Comparison of ENCODE assay signal across 29 mouse cellular contexts in the genomic region with DNA sequence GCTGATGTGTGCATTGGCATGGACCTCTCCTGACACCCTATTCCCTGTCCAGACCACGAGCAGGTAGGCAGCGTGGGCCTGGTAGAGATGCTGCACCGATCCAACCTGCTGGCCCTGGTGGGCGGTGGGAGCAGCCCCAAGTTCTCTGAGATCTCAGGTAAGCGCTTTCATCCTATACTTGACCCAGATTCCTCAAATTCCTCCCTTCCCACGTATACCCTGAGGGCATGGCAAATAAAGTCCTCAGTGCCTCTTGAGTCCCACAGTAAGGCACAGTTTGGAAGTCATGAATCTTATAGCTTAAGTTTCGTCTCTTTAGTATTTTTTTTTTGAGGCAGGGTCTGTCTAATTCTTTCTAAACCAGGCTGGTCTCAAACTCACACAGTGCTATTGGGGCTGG. TPM values are rescaled to one million over a fixed set of nuclear protein-coding genes. Genes with fewer than 3 reads are reported as not detected.
A peak's percentile ranks its signal among the peaks of the same experiment; 100 is the strongest.
DNase-seq lines count a peak whose midpoint lies in the region; ATAC-seq lines count a peak whose summit lies in the region.
"Had no signal": no experiment of that assay in that cellular context is flagged by ENCODE, and none has a peak within 500 bp of the region (broad histone marks: within the 10 kb centered on the region; RNA-seq: fewer than 3 reads in every experiment).

No protein-coding gene starts in this region.

- H3K4me1 ChIP-seq in lung, embryonic 15.5 days: peaks cover 11% of the 10 kb centered on the region
- peaks cover 47% of the 10 kb centered on the region for H3K4me1 ChIP-seq in megakaryocyte, embryonic 14.5 days
- H3K4me1 ChIP-seq in hindbrain, embryonic 16.5 days (ENCODE audit: control insufficient read depth, insufficient read depth, low read depth, low read length): peaks cover 7% of the 10 kb centered on the region
- peaks cover 12% of the 10 kb centered on the region for H3K4me1 ChIP-seq in midbrain, embryonic 15.5 days

- no peak for DNase-seq in lung, postnatal 14 days
- peak; percentile 22 for DNase-seq in lung, postnatal 25 days (ENCODE audit: low spot score)
- DNase-seq: adrenal gland, postnatal 10 days; adrenal gland, postnatal 36 days; cerebellum, adult 18-20 months; cerebellum, adult 9-10 months; cerebellum, postnatal 14 days; forebrain, postnatal 0 days; gastrocnemius, adult 2 months; gastrocnemius, postnatal 14 days; heart, adult 11 months; heart, postnatal 10 days; heart, postnatal 36 days had no signal

- peak overlapping the region; percentile 61; the same call in 1 of the 2 replicates for H3K4me2 ChIP-seq in lung, embryonic 15.5 days
- H3K4me2 ChIP-seq in hindbrain, embryonic 16.5 days (ENCODE audit: low read length): no peak overlapping the region
- H3K4me2 ChIP-seq in midbrain, embryonic 15.5 days: no peak overlapping the region
- H3K4me2 ChIP-seq: forebrain, embryonic 13.5 days; heart, embryonic 12.5 days; heart, embryonic 15.5 days; hindbrain, embryonic 13.5 days had no signal

- no peak overlapping the region for H3K9ac ChIP-seq in lung, embryonic 15.5 days
- no peak overlapping the region for H3K9ac ChIP-seq in hindbrain, embryonic 16.5 days (ENCODE audit: low read depth, low read length)
- no peak overlapping the region for H3K9ac ChIP-seq in midbrain, embryonic 15.5 days
- H3K9ac ChIP-seq: forebrain, embryonic 13.5 days; forebrain, postnatal 0 days; heart, embryonic 12.5 days; heart, embryonic 15.5 days; hindbrain, embryonic 13.5 days had no signal

- peak overlapping the region; percentile 59 for H3K27ac ChIP-seq in lung, embryonic 15.5 days
- H3K27ac ChIP-seq in hindbrain, embryonic 16.5 days (ENCODE audit: low read depth, low read length): no peak overlapping the region
- H3K27ac ChIP-seq in midbrain, embryonic 15.5 days: no peak overlapping the region
- H3K27ac ChIP-seq: forebrain, embryonic 10.5 days; forebrain, embryonic 13.5 days; gastrocnemius, adult 2 months; heart, embryonic 15.5 days; hindbrain, embryonic 10.5 days; hindbrain, embryonic 13.5 days; hindbrain, postnatal 0 days had no signal

- no peaks in the 10 kb centered on the region for H3K9me3 ChIP-seq in lung, embryonic 15.5 days
- H3K9me3 ChIP-seq in megakaryocyte, embryonic 14.5 days: no peaks in the 10 kb centered on the region
- H3K9me3 ChIP-seq in hindbrain, embryonic 16.5 days (ENCODE audit: control insufficient read depth, low read length): no peaks in the 10 kb centered on the region; the same call in 1 of the 2 replicates
- H3K9me3 ChIP-seq in midbrain, embryonic 15.5 days: no peaks in the 10 kb centered on the region
- H3K9me3 ChIP-seq: forebrain, embryonic 13.5 days; heart, embryonic 12.5 days; heart, embryonic 15.5 days; hindbrain, embryonic 13.5 days had no signal

- 0 out of 2 replicates have a peak, but pooled peaks cover 3% of the 10 kb centered on the region for H3K36me3 ChIP-seq in lung, embryonic 15.5 days
- peaks cover 46% of the 10 kb centered on the region for H3K36me3 ChIP-seq in megakaryocyte, embryonic 14.5 days (replicated peaks; ENCODE audit: low read length)
- peaks cover 2% of the 10 kb centered on the region; the same call in 1 of the 2 replicates for H3K36me3 ChIP-seq in hindbrain, embryonic 16.5 days (ENCODE audit: control insufficient read depth, insufficient read depth, low read length)
- H3K36me3 ChIP-seq in midbrain, embryonic 15.5 days (replicated peaks): no peaks in the 10 kb centered on the region
- H3K36me3 ChIP-seq: heart, embryonic 15.5 days had no signal

- H3K4me3 ChIP-seq in lung, embryonic 15.5 days: no peak overlapping the region
- peak overlapping the region; percentile 79 for H3K4me3 ChIP-seq in megakaryocyte, embryonic 14.5 days (replicated peaks)
- H3K4me3 ChIP-seq in hindbrain, embryonic 16.5 days (ENCODE audit: low read length): no peak overlapping the region
- no peak overlapping the region for H3K4me3 ChIP-seq in midbrain, embryonic 15.5 days
- H3K4me3 ChIP-seq: forebrain, embryonic 10.5 days; forebrain, embryonic 13.5 days; gastrocnemius, adult 2 months; heart, embryonic 12.5 days; heart, embryonic 15.5 days; hindbrain, embryonic 10.5 days; hindbrain, embryonic 13.5 days had no signal

- no peaks in the 10 kb centered on the region for H3K27me3 ChIP-seq in lung, embryonic 15.5 days
- no peaks in the 10 kb centered on the region for H3K27me3 ChIP-seq in megakaryocyte, embryonic 14.5 days (replicated peaks)
- no peaks in the 10 kb centered on the region for H3K27me3 ChIP-seq in hindbrain, embryonic 16.5 days (replicated peaks; ENCODE audit: control insufficient read depth, insufficient read depth, low read length)
- no peaks in the 10 kb centered on the region for H3K27me3 ChIP-seq in midbrain, embryonic 15.5 days (replicated peaks)
- H3K27me3 ChIP-seq: forebrain, embryonic 13.5 days; heart, embryonic 12.5 days; heart, embryonic 15.5 days; hindbrain, embryonic 13.5 days had no signal

- WGBS in lung, embryonic 15.5 days: 73% methylated on average over 7 of the region's 7 CpGs
- 91% methylated on average over 7 of the region's 7 CpGs for WGBS in hindbrain, embryonic 16.5 days
- 80% methylated on average over 7 of the region's 7 CpGs for WGBS in midbrain, embryonic 15.5 days

- no peak for ATAC-seq in lung, embryonic 15.5 days (ENCODE audit: borderline replicate concordance, extremely low read depth, low FRiP score, low TSS enrichment)
- ATAC-seq in megakaryocyte, adult 5-6 weeks (ENCODE audit: poor library complexity, severe bottlenecking): no peak
- no peak for ATAC-seq in hindbrain, embryonic 16.5 days
- no peak for ATAC-seq in midbrain, embryonic 15.5 days (replicated peaks)
- ATAC-seq: forebrain, embryonic 13.5 days; forebrain, postnatal 0 days; hindbrain, postnatal 0 days had no signal

RNA-seq across cellular contexts. Expression of gene Gm45208, which starts 2.1 kb away (rescaled TPM):
- not detected in 2 replicates for polyA plus RNA-seq in lung, embryonic 15.5 days (2015; fragmentation: Nextera tagmentation; extraction: Ambion mirVana)
- polyA plus RNA-seq in megakaryocyte, embryonic 14.5 days (2012; ENCODE audit: insufficient read depth, low replicate concordance): 12.9 TPM in 1 of 2 replicates, not detected in the other
- total RNA-seq in megakaryocyte, adult 5-6 weeks (2015): not detected in 2 replicates
- not detected in 2 replicates for total RNA-seq in megakaryocyte, adult 5-6 weeks (2017)
- not detected in 2 replicates for polyA plus RNA-seq in hindbrain, embryonic 16.5 days (2015; fragmentation: Nextera tagmentation; extraction: Ambion mirVana)
- 0.85 and 1.3 TPM in 2 replicates for polyA plus RNA-seq in midbrain, embryonic 15.5 days (2015; fragmentation: Nextera tagmentation; extraction: Ambion mirVana)
- total RNA-seq: adrenal gland, postnatal 10 days; gastrocnemius, adult 2 months; gastrocnemius, postnatal 14 days; gastrocnemius, postnatal 4 days; heart, adult 8-10 months; heart, postnatal 10 days; hindbrain, postnatal 0 days had no signal
- polyA plus RNA-seq: embryonic facial prominence, embryonic 11.5 days; embryonic facial prominence, embryonic 14.5 days; heart, embryonic 12.5 days; heart, embryonic 15.5 days; hindbrain, embryonic 10.5 days; hindbrain, embryonic 13.5 days had no signal

RNA-seq across cellular contexts. Expression of gene Praf2, which starts 4.1 kb away (rescaled TPM):
- 58.9 and 60.6 TPM in 2 replicates for polyA plus RNA-seq in lung, embryonic 15.5 days (2015; fragmentation: Nextera tagmentation; extraction: Ambion mirVana)
- 28.2 and 91.3 TPM in 2 replicates for polyA plus RNA-seq in megakaryocyte, embryonic 14.5 days (2012; ENCODE audit: insufficient read depth, low replicate concordance)
- 7.8 and 20.6 TPM in 2 replicates for total RNA-seq in megakaryocyte, adult 5-6 weeks (2015)
- total RNA-seq in megakaryocyte, adult 5-6 weeks (2017): 5.4 and 5.8 TPM in 2 replicates
- 143 and 144 TPM in 2 replicates for polyA plus RNA-seq in hindbrain, embryonic 16.5 days (2015; fragmentation: Nextera tagmentation; extraction: Ambion mirVana)
- polyA plus RNA-seq in midbrain, embryonic 15.5 days (2015; fragmentation: Nextera tagmentation; extraction: Ambion mirVana): 132 and 133 TPM in 2 replicates

RNA-seq across cellular contexts. Expression of gene Wdr45, which starts 10.0 kb away (rescaled TPM):
- polyA plus RNA-seq in lung, embryonic 15.5 days (2015; fragmentation: Nextera tagmentation; extraction: Ambion mirVana): 69.6 and 79.5 TPM in 2 replicates
- polyA plus RNA-seq in megakaryocyte, embryonic 14.5 days (2012; ENCODE audit: insufficient read depth, low replicate concordance): 8.7 and 24.6 TPM in 2 replicates
- total RNA-seq in megakaryocyte, adult 5-6 weeks (2015): 25.6 and 38.7 TPM in 2 replicates
- 13.4 and 18.9 TPM in 2 replicates for total RNA-seq in megakaryocyte, adult 5-6 weeks (2017)
- polyA plus RNA-seq in hindbrain, embryonic 16.5 days (2015; fragmentation: Nextera tagmentation; extraction: Ambion mirVana): 31.6 and 36.3 TPM in 2 replicates
- 35.0 and 35.2 TPM in 2 replicates for polyA plus RNA-seq in midbrain, embryonic 15.5 days (2015; fragmentation: Nextera tagmentation; extraction: Ambion mirVana)

RNA-seq across cellular contexts. Expression of gene Ccdc120, which starts 26.6 kb away (rescaled TPM):
- 23.5 and 23.6 TPM in 2 replicates for polyA plus RNA-seq in lung, embryonic 15.5 days (2015; fragmentation: Nextera tagmentation; extraction: Ambion mirVana)
- 8.5 and 31.6 TPM in 2 replicates for polyA plus RNA-seq in megakaryocyte, embryonic 14.5 days (2012; ENCODE audit: insufficient read depth, low replicate concordance)
- not detected in 2 replicates for total RNA-seq in megakaryocyte, adult 5-6 weeks (2015)
- not detected in 2 replicates for total RNA-seq in megakaryocyte, adult 5-6 weeks (2017)
- polyA plus RNA-seq in hindbrain, embryonic 16.5 days (2015; fragmentation: Nextera tagmentation; extraction: Ambion mirVana): 52.8 and 55.8 TPM in 2 replicates
- polyA plus RNA-seq in midbrain, embryonic 15.5 days (2015; fragmentation: Nextera tagmentation; extraction: Ambion mirVana): 78.4 and 85.2 TPM in 2 replicates

RNA-seq across cellular contexts. Expression of gene Gpkow, which starts 27.2 kb away (rescaled TPM):
- polyA plus RNA-seq in lung, embryonic 15.5 days (2015; fragmentation: Nextera tagmentation; extraction: Ambion mirVana): 46.9 and 49.1 TPM in 2 replicates
- polyA plus RNA-seq in megakaryocyte, embryonic 14.5 days (2012; ENCODE audit: insufficient read depth, low replicate concordance): 2.4 TPM in 1 of 2 replicates, not detected in the other
- 24.8 and 25.7 TPM in 2 replicates for total RNA-seq in megakaryocyte, adult 5-6 weeks (2015)
- total RNA-seq in megakaryocyte, adult 5-6 weeks (2017): 24.2 and 25.7 TPM in 2 replicates
- polyA plus RNA-seq in hindbrain, embryonic 16.5 days (2015; fragmentation: Nextera tagmentation; extraction: Ambion mirVana): 45.7 and 51.2 TPM in 2 replicates
- 44.9 and 45.8 TPM in 2 replicates for polyA plus RNA-seq in midbrain, embryonic 15.5 days (2015; fragmentation: Nextera tagmentation; extraction: Ambion mirVana)
